Mouse (Mus musculus): ENCODE data around the gene Etnk2.

DNA sequence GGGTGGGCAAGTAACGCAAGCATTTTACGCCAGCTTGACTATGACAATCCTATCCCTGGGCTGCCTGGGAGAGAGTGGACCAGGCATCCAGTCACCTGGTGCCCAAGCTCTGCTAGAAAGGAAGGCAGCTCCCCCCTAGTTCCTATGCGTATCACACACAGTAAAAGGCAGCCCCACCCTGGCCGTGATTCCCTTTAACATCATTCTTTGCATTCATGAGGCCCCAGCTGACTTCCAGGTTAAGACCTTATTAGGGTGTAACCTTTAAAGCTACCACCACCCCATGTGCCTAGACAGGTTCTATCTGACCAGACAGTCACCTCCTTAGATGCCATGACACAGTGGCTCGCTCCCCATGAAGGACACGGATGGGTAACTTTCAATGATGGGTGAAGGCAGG lies 52.1 kb downstream of the Etnk2 start:
- TF ChIP-seq CTCF (IDR thresholded peaks at IDR 0.05; ENCODE audit: control insufficient read depth, insufficient read depth, insufficient replicate concordance, low read depth, low read length) (no peak), POLR2A (IDR thresholded peaks at IDR 0.05; ENCODE audit: control insufficient read depth, low read depth, low read length) (no peak)
